Mouse (Mus musculus) hindbrain, embryonic 16.5 days (tissue): Measurements from ENCODE around the gene Slc9a3r1. TPM values are rescaled to one million over a fixed set of nuclear protein-coding genes. Genes with fewer than 3 reads are reported as not detected.

ENCODE experiments used
- ATAC-seq: fragments of 200-750 bp; cut with Nextera tagmentation; 2 replicates; pipeline ENCODE4 v1.8.0; 2017; ENCODE audit warnings: moderate TSS enrichment, moderate library complexity
- H3K27ac ChIP-seq: fragments of 300-500 bp; sonication (generic); 2 replicates; pipeline ENCODE4 v1.5.1; 2014; ENCODE audit warnings: low read depth, mild to moderate bottlenecking, control low read depth, low read length, moderate library complexity
- H3K27me3 ChIP-seq: fragments of 300-500 bp; sonication (generic); replicated peaks from 2 replicates; pipeline ENCODE4 v1.6.1; 2014; ENCODE audit warnings: low read length; ENCODE audit not compliant: control insufficient read depth, insufficient read depth
- H3K36me3 ChIP-seq: fragments of 300-500 bp; sonication (generic); 2 replicates; pipeline ENCODE4 v1.6.1; 2014; ENCODE audit warnings: mild to moderate bottlenecking, low read length, moderate library complexity, mixed read lengths; ENCODE audit not compliant: control insufficient read depth, insufficient read depth
- H3K4me1 ChIP-seq: fragments of 300-500 bp; sonication (generic); 2 replicates; pipeline ENCODE4 v1.6.1; 2014; ENCODE audit warnings: low read depth, low read length; ENCODE audit not compliant: control insufficient read depth, insufficient read depth
- H3K4me2 ChIP-seq: fragments of 300-500 bp; sonication (generic); 2 replicates; pipeline ENCODE4 v1.6.1; 2014; ENCODE audit warnings: mild to moderate bottlenecking, low read length, control low read depth, moderate library complexity
- H3K4me3 ChIP-seq: fragments of 300-500 bp; sonication (generic); 2 replicates; pipeline ENCODE4 v1.5.1; 2014; ENCODE audit warnings: mild to moderate bottlenecking, low read length, control low read depth, moderate library complexity
- H3K9ac ChIP-seq: fragments of 300-500 bp; sonication (generic); 2 replicates; pipeline ENCODE4 v1.6.1; 2014; ENCODE audit warnings: low read depth, mild to moderate bottlenecking, control low read depth, low read length, moderate library complexity
- H3K9me3 ChIP-seq: fragments of 300-500 bp; sonication (generic); 2 replicates; pipeline ENCODE4 v1.6.1; 2014; ENCODE audit warnings: mild to moderate bottlenecking, low read length, moderate library complexity; ENCODE audit not compliant: control insufficient read depth
- WGBS: fragments of 180-500 bp; shearing (Covaris S2); extraction: QIAGEN DNeasy Blood & Tissue Kit; methylation state at CpG from one replicate; pipeline ENCODE4 v1.1.7; 2014; 5-methylcytosine and 5-hydroxymethylcytosine counted together
- polyA plus RNA-seq: library from polyadenylated mRNA; unstranded; fragments of >200 nt; fragmentation: Nextera tagmentation; extraction: Ambion mirVana; gene quantifications from 2 replicates; pipeline ENCODE4 v1.2.1, GENCODE M21; 2015

Slc9a3r1 gene
- polyA plus RNA-seq: 81.5 and 93.4 TPM in 2 replicates

GRCm38 (mm10) chr11:115162832-115163480, at the start of gene Slc9a3r1:
Gene Slc9a3r1 (plus strand): TSS chr11:115163341.
- no peaks in the 10 kb centered on the region for H3K36me3 ChIP-seq
- peak within 1 kb of the TSS; percentile 68 for H3K27ac ChIP-seq
- WGBS: under 1% methylated on average over 47 of the region's 47 CpGs
- H3K27me3 ChIP-seq: peaks cover 10% of the 10 kb centered on the region; the same call in 1 of the 2 replicates
- peak; percentile 93 for ATAC-seq
- peak within 1 kb of the TSS; percentile 66 for H3K9ac ChIP-seq
- peak within 1 kb of the TSS; percentile 51 for H3K4me2 ChIP-seq
- H3K9me3 ChIP-seq: no peaks in the 10 kb centered on the region
- H3K4me3 ChIP-seq: peak within 1 kb of the TSS; percentile 49
- peaks cover 19% of the 10 kb centered on the region for H3K4me1 ChIP-seq

- 78% methylated on average over 9 of the region's 9 CpGs for WGBS
- H3K9ac ChIP-seq: no peak overlapping the region
- H3K4me2 ChIP-seq: no peak overlapping the region
- ATAC-seq: no peak
- no peak overlapping the region for H3K4me3 ChIP-seq
- no peaks in the 10 kb centered on the region for H3K36me3 ChIP-seq
- no peaks in the 10 kb centered on the region for H3K9me3 ChIP-seq
- H3K4me1 ChIP-seq: no peaks in the 10 kb centered on the region
- no peaks in the 10 kb centered on the region for H3K27me3 ChIP-seq
- H3K27ac ChIP-seq: no peak overlapping the region
These were observed 43.7 kb upstream of the Slc9a3r1 start for GRCm38 (mm10) chr11:115119409-115119808.

GRCm38 (mm10) chr11:115128483-115128882, 34.7 kb upstream of the Slc9a3r1 start:
- no peak overlapping the region for H3K27ac ChIP-seq
- H3K4me1 ChIP-seq: no peaks in the 10 kb centered on the region
- ATAC-seq: no peak
- H3K4me3 ChIP-seq: no peak overlapping the region
- H3K36me3 ChIP-seq: no peaks in the 10 kb centered on the region
- H3K4me2 ChIP-seq: no peak overlapping the region
- H3K9ac ChIP-seq: no peak overlapping the region
- H3K9me3 ChIP-seq: no peaks in the 10 kb centered on the region
- WGBS: 83% methylated on average over 4 of the region's 4 CpGs
- H3K27me3 ChIP-seq: no peaks in the 10 kb centered on the region

- Histone ChIP-seq H3K27ac (no peak overlapping the region), H3K9me3 (no peaks in the 10 kb centered on the region), H3K4me3 (no peak overlapping the region), H3K4me1 (no peaks in the 10 kb centered on the region), H3K27me3 (no peaks in the 10 kb centered on the region), H3K9ac (no peak overlapping the region), H3K4me2 (no peak overlapping the region), H3K36me3 (no peaks in the 10 kb centered on the region)
- WGBS: 92% methylated on average over 13 of the region's 13 CpGs
- ATAC-seq: no peak
These were observed 33.5 kb upstream of the Slc9a3r1 start for GRCm38 (mm10) chr11:115129508-115130126.

- no peaks in the 10 kb centered on the region for H3K9me3 ChIP-seq
- H3K27ac ChIP-seq: no peak overlapping the region
- no peak overlapping the region for H3K4me3 ChIP-seq
- H3K9ac ChIP-seq: no peak overlapping the region
- no peak overlapping the region for H3K4me2 ChIP-seq
- H3K4me1 ChIP-seq: no peaks in the 10 kb centered on the region
- no peaks in the 10 kb centered on the region for H3K36me3 ChIP-seq
- no peaks in the 10 kb centered on the region for H3K27me3 ChIP-seq
- ATAC-seq: no peak
- WGBS: 89% methylated on average over 8 of the region's 8 CpGs
These were observed 31.3 kb upstream of the Slc9a3r1 start for GRCm38 (mm10) chr11:115131768-115132381.

- Histone ChIP-seq H3K4me1 (no peaks in the 10 kb centered on the region), H3K9me3 (no peaks in the 10 kb centered on the region), H3K4me3 (no peak within 1 kb of the TSS), H3K4me2 (no peak within 1 kb of the TSS), H3K27me3 (no peaks in the 10 kb centered on the region), H3K36me3 (no peaks in the 10 kb centered on the region), H3K27ac (no peak within 1 kb of the TSS), H3K9ac (no peak within 1 kb of the TSS)
- 87% methylated on average over 8 of the region's 8 CpGs for WGBS
- no peak for ATAC-seq
These were observed 29.3 kb upstream of the Slc9a3r1 start, which contains the start of gene Cd300lf for GRCm38 (mm10) chr11:115133800-115134199. Gene Cd300lf (minus strand): TSS chr11:115133992.

GRCm38 (mm10) chr11:115138597-115139262, 24.4 kb upstream of the Slc9a3r1 start:
- Histone ChIP-seq H3K27me3 (no peaks in the 10 kb centered on the region), H3K27ac (no peak overlapping the region), H3K4me2 (no peak overlapping the region), H3K9me3 (no peaks in the 10 kb centered on the region), H3K4me1 (no peaks in the 10 kb centered on the region), H3K36me3 (no peaks in the 10 kb centered on the region), H3K9ac (no peak overlapping the region), H3K4me3 (no peak overlapping the region)
- 85% methylated on average over 5 of the region's 5 CpGs for WGBS
- no peak for ATAC-seq

- WGBS: 88% methylated on average over 2 of the region's 2 CpGs
- no peaks in the 10 kb centered on the region for H3K4me1 ChIP-seq
- no peak overlapping the region for H3K4me2 ChIP-seq
- H3K27me3 ChIP-seq: no peaks in the 10 kb centered on the region
- H3K36me3 ChIP-seq: no peaks in the 10 kb centered on the region
- H3K27ac ChIP-seq: no peak overlapping the region
- ATAC-seq: no peak
- no peak overlapping the region for H3K9ac ChIP-seq
- H3K9me3 ChIP-seq: no peaks in the 10 kb centered on the region
- no peak overlapping the region for H3K4me3 ChIP-seq
These were observed 21.2 kb upstream of the Slc9a3r1 start for GRCm38 (mm10) chr11:115141970-115142369.

GRCm38 (mm10) chr11:115147813-115148212, 15.3 kb upstream of the Slc9a3r1 start:
- Histone ChIP-seq H3K9me3 (peaks cover 6% of the 10 kb centered on the region; the same call in 1 of the 2 replicates), H3K9ac (no peak overlapping the region), H3K27ac (no peak overlapping the region), H3K4me3 (no peak overlapping the region), H3K4me1 (no peaks in the 10 kb centered on the region; the same call in 1 of the 2 replicates), H3K4me2 (no peak overlapping the region), H3K36me3 (no peaks in the 10 kb centered on the region), H3K27me3 (no peaks in the 10 kb centered on the region; the same call in 1 of the 2 replicates)
- no peak for ATAC-seq
- 91% methylated on average over 4 of the region's 4 CpGs for WGBS
